Mouse (Mus musculus): Measurements from ENCODE around the gene Il1f6. TPM values are rescaled to one million over a fixed set of nuclear protein-coding genes. Genes with fewer than 3 reads are reported as not detected.

The Il1f6 gene
- 0.30 TPM in 1 of 2 replicates, not detected in the other for polyA plus RNA-seq (2015; fragmentation: Nextera tagmentation; extraction: Ambion mirVana)

GRCm38 (mm10) chr2:24215118-24215517 lies at the start of gene Il1f6:
Gene Il1f6 (plus strand): TSS chr2:24215418.

DNA sequence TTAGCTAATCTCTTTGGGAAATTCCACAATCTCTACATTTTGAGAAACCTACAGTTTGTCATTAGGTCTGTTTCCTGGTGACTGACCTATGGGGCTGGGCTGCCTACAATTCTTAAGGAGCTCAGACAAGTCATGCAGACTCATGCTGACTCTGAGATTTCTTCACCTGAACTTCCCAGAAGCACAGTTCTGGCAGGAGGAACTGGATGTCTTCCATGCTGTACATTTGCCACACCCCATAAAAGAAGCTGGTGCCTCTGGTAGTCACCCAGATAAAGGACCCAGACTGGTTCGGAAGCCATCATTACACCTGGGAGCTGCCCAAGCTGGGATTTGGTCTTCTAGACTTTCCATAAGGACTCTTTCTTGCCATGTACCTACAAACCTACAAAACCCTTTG lies 29.0 kb upstream of the Il1f6 start, which contains the start of gene Il1f9:
Gene Il1f9, plus strand, starts transcription at position 301 of the 400 bp plus-strand sequence.

Other genes with a start within 250 kb of the Il1f6 start
- gene Hnmt, start 166.0 kb upstream of the Il1f6 start, polyA plus RNA-seq (2015; fragmentation: Nextera tagmentation; extraction: Ambion mirVana): 33.3 and 35.7 TPM in 2 replicates
- not detected in 2 replicates for gene Tbpl2, start 118.8 kb upstream of the Il1f6 start, polyA plus RNA-seq (2015; fragmentation: Nextera tagmentation; extraction: Ambion mirVana)
- not detected in 2 replicates for gene Il1f8, start 62.3 kb upstream of the Il1f6 start, polyA plus RNA-seq (2015; fragmentation: Nextera tagmentation; extraction: Ambion mirVana)
- 0.18 TPM in 1 of 2 replicates, not detected in the other for gene Il1f9, start 28.9 kb upstream of the Il1f6 start, polyA plus RNA-seq (2015; fragmentation: Nextera tagmentation; extraction: Ambion mirVana)
- gene Il1f5, start 61.5 kb downstream of the Il1f6 start, polyA plus RNA-seq (2015; fragmentation: Nextera tagmentation; extraction: Ambion mirVana): not detected in 2 replicates
- not detected in 2 replicates for gene Il1f10, start 75.8 kb downstream of the Il1f6 start, polyA plus RNA-seq (2015; fragmentation: Nextera tagmentation; extraction: Ambion mirVana)
- gene Il1rn, start 121.4 kb downstream of the Il1f6 start, polyA plus RNA-seq (2015; fragmentation: Nextera tagmentation; extraction: Ambion mirVana): 0.14 TPM in 1 of 2 replicates, not detected in the other
- gene Psd4, start 152.2 kb downstream of the Il1f6 start, polyA plus RNA-seq (2015; fragmentation: Nextera tagmentation; extraction: Ambion mirVana): 0.95 and 0.96 TPM in 2 replicates

Measured in neural tube, postnatal 0 days (tissue).